Mouse (Mus musculus) frontal cortex, adult 2 months (tissue): Measurements from ENCODE around the gene Plppr5. TPM values are rescaled to one million over a fixed set of nuclear protein-coding genes. Genes with fewer than 3 reads are reported as not detected.

Source experiments
- DNase-seq, 2 experiments: peaks; one replicate each; pipeline ENCODE4 v3.0.0; 2022; ENCODE audit warnings: low spot score in 1 of 2; ENCODE audit errors: extremely low spot score in 1 of 2
- polyA plus RNA-seq: library from polyadenylated mRNA; depleted of rRNA; stranded (reverse); fragments of >200 nt; gene quantifications from 2 replicates; pipeline ENCODE4 v1.2.3, GENCODE M21; 2012; rRNA removed

Plppr5 gene
- 22.7 and 24.4 TPM in 2 replicates for polyA plus RNA-seq

- peak; percentile 36 to 66 for DNase-seq
Measured at GRCm38 (mm10) chr3:117574529-117575252, at the start of gene Plppr5. Plppr5 (plus strand) TSS chr3:117574836.

- DNase-seq, result no peak
Measured at GRCm38 (mm10) chr3:117549899-117550298, 24.7 kb upstream of the Plppr5 start.

GRCm38 (mm10) chr3:117550526-117550925 is 24.1 kb upstream of the Plppr5 start:
- no peak for DNase-seq

GRCm38 (mm10) chr3:117556972-117557371 is 17.7 kb upstream of the Plppr5 start:
- DNase-seq, result no peak

- DNase-seq, result peak in 1 of 2 experiments; percentile 61
Measured at GRCm38 (mm10) chr3:117575253-117575927, 754 bp downstream of the Plppr5 start.

GRCm38 (mm10) chr3:117575928-117576254 is 1.3 kb downstream of the Plppr5 start:
- DNase-seq, result no peak

GRCm38 (mm10) chr3:117577349-117577748 is 2.7 kb downstream of the Plppr5 start:
- DNase-seq, result peak in 1 of 2 experiments; percentile 69

GRCm38 (mm10) chr3:117582628-117583027 is 8.0 kb downstream of the Plppr5 start:
- no peak for DNase-seq

- peak in 1 of 2 experiments; percentile 66 for DNase-seq
Measured at GRCm38 (mm10) chr3:117602404-117602803, 27.8 kb downstream of the Plppr5 start.

GRCm38 (mm10) chr3:117603458-117603857 is 28.8 kb downstream of the Plppr5 start:
- no peak for DNase-seq

GRCm38 (mm10) chr3:117606383-117606782 is 31.7 kb downstream of the Plppr5 start:
- DNase-seq, result no peak

GRCm38 (mm10) chr3:117611453-117611852 is 36.8 kb downstream of the Plppr5 start:
- DNase-seq, result no peak

- DNase-seq, result no peak
Measured at GRCm38 (mm10) chr3:117614856-117615255, 40.2 kb downstream of the Plppr5 start.

GRCm38 (mm10) chr3:117625257-117626001 is 50.8 kb downstream of the Plppr5 start:
- peak in 1 of 2 experiments; percentile 35 for DNase-seq

GRCm38 (mm10) chr3:117628799-117629198 is 54.2 kb downstream of the Plppr5 start:
- peak; percentile 57 to 77 for DNase-seq

GRCm38 (mm10) chr3:117630332-117630731 is 55.7 kb downstream of the Plppr5 start:
- no peak for DNase-seq

GRCm38 (mm10) chr3:117648612-117649011 is 74.0 kb downstream of the Plppr5 start:
- DNase-seq, result no peak

- peak; percentile 19 to 54 for DNase-seq
Measured at GRCm38 (mm10) chr3:117664316-117664715, 89.7 kb downstream of the Plppr5 start.

- peak in 1 of 2 experiments; percentile 50 for DNase-seq
Measured at GRCm38 (mm10) chr3:117679189-117679588, 104.6 kb downstream of the Plppr5 start.

GRCm38 (mm10) chr3:117684640-117685039 is 110.0 kb downstream of the Plppr5 start:
- no peak for DNase-seq

GRCm38 (mm10) chr3:117686036-117686435 is 111.4 kb downstream of the Plppr5 start:
- peak in 1 of 2 experiments; percentile 49 for DNase-seq
